Mouse (Mus musculus) gastrocnemius, adult 2 months (tissue): ENCODE results near the gene Fxyd2. TPM values are rescaled to one million over a fixed set of nuclear protein-coding genes. Genes with fewer than 3 reads are reported as not detected.

ENCODE experiments used
- DNase-seq: peaks from one replicate; pipeline ENCODE4 v3.0.0; 2022
- H3K27ac ChIP-seq: fragments of 200-600 bp; 2 replicates; pipeline ENCODE4 v1.8.1; 2022; ENCODE audit warnings: mild to moderate bottlenecking
- H3K4me3 ChIP-seq: fragments of 200-600 bp; 2 replicates; pipeline ENCODE4 v1.8.1; 2022; ENCODE audit warnings: mild to moderate bottlenecking, moderate library complexity
- CTCF ChIP-seq: fragments of 200-600 bp; IDR thresholded peaks from 2 replicates; pipeline ENCODE4 v1.8.1; 2022; ENCODE audit warnings: antibody characterized with exemption, mild to moderate bottlenecking, moderate library complexity
- intact Hi-C: fragments of 180-260 bp; cut with DNase I; formaldehyde crosslinking; loops from one replicate; pipeline ENCODE4 v1.15.1; 2025
- long read RNA-seq, 2 experiments: library from polyadenylated mRNA; stranded (forward); transcript quantifications; one replicate each; pipeline ENCODE4 v2.0.0; 2021
- total RNA-seq, 2 experiments: library from RNA; stranded (reverse); gene quantifications; 2 replicates each; pipeline ENCODE4 v1.2.3; 2021

The Fxyd2 gene
- 1 to 10 TPM in 1 of 2 experiments, under 1 TPM in 1; 0.82 to 1.7 TPM for total RNA-seq
- long read RNA-seq, experiment 1, partial matches to known transcripts = 0 of 1 reads
- long read RNA-seq, experiment 1, other reads (novel, unspliced or antisense) = 0 of 1 reads
- long read RNA-seq, experiment 2, partial matches to known transcripts = 0 of 1 reads
- long read RNA-seq, experiment 2, other reads (novel, unspliced or antisense) = 0 of 1 reads

DNA sequence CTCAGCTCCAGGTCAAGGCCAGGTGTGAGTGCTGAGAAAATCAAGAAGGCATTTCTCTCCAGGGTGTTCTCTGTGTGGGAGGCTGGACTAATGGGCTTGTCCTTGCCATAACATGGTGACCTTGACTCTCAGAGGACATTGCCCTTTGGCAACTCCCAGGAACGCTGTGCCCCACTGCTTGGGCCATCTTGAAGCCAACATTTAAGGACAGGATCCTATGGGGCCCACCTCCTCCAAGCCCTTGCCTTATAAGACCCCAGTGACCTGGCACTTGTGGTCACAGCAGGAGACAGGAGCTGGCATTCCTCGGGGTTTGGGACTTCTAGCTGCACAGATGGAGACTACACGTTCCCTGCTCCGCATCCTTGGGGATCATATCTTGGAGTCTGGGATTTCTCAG lies at the start of gene Fxyd2:
Gene Fxyd2, plus strand, starts transcription at position 236 of the 400 bp plus-strand sequence.
- no peak for TF ChIP-seq CTCF
- H3K4me3 ChIP-seq = no peak within 1 kb of the TSS
- intact Hi-C loops = no loop called here
- no peak for DNase-seq
- H3K27ac ChIP-seq = no peak within 1 kb of the TSS

DNA sequence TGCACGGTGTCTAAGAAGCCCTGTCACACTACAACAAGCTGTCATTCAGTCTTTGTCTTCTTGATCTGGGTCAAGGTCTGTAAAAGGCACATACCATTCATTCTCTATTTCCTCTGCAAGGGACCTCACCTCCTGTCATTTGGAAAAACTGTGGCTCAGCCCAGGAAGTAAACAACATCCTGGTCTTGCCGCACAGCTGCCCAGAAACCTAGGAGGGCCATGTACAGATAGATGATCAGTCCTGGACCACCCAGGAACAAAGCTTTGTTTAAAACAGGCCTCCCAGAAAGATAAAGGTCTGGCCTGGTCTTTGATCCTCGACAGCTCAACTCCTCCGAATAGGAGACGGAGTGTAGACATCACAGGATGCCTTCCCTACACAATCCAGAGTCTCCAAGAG lies 49.6 kb upstream of the Fxyd2 start:
- no peak for TF ChIP-seq CTCF
- Histone ChIP-seq H3K27ac (no peak overlapping the region), H3K4me3 (no peak overlapping the region)
- intact Hi-C loops = no loop called here
- DNase-seq = no peak

DNA sequence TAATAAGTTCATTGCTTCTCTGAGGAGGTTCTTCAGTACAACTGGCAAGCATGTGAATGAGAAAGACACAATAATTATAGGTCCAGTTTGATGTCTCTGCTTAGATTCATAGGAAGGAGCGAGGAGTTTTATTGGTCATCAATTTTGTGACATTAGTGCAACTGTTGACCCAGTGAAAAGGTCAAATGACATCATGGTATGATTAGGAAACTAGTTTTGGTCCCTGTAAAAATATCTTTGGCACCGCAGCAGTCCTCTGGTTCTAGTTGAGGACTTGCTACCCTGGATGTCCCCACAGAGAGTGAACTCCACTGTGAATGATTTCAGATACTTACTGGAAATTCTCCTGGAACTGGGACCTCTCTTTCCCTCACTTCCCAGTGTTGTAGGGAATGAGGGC lies 44.3 kb upstream of the Fxyd2 start:
- no peak for TF ChIP-seq CTCF
- DNase-seq = no peak
- Histone ChIP-seq H3K4me3 (no peak overlapping the region), H3K27ac (no peak overlapping the region)
- intact Hi-C loops = no loop called here

DNA sequence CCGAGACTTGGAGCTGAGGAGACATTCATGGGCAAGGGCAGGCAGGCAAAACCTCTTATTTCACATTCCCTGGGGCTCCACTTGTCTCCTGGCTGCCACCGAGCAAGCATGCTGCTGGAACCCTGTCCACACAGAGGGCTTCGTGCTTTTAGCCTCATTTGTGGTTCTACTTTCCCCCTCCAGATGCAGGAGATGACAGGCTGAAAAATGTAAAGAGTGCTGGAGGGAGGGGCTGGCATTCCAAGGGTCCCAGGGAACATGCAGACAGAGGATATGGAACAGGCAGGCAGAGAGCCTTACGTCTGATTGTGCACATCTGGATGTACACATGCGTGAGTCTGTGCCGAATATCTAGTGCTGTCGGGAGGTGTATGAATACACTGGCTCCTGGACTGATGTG lies 41.1 kb upstream of the Fxyd2 start:
- no peak for DNase-seq
- no peak overlapping the region for H3K4me3 ChIP-seq
- intact Hi-C loops = no loop called here
- no peak overlapping the region for H3K27ac ChIP-seq
- no peak for TF ChIP-seq CTCF

DNA sequence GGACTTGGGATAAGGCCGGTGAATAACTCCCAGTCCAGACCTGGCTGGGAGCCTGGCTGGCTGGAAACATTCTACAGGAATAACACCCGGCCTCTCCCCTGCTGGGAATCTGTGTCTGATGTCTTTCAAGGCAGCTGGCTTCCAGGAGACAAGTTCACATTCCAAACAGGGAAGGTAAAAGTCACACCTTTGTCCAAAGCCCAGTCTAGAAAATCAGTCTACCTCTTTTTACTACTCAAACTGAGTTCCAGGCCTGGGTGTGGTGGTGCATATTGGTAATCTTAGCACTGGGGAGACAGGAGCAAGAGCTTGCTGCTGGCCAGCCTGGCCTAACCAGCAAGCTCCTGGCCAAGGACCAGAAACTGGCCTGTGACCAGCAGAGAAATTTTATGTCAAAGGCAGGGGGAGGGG lies 37.4 kb upstream of the Fxyd2 start:
- no peak overlapping the region for H3K4me3 ChIP-seq
- intact Hi-C loops = no loop called here
- peak; percentile 65 for DNase-seq
- no peak for TF ChIP-seq CTCF
- peak overlapping the region; percentile 58; the same call in 1 of the 2 replicates for H3K27ac ChIP-seq

DNA sequence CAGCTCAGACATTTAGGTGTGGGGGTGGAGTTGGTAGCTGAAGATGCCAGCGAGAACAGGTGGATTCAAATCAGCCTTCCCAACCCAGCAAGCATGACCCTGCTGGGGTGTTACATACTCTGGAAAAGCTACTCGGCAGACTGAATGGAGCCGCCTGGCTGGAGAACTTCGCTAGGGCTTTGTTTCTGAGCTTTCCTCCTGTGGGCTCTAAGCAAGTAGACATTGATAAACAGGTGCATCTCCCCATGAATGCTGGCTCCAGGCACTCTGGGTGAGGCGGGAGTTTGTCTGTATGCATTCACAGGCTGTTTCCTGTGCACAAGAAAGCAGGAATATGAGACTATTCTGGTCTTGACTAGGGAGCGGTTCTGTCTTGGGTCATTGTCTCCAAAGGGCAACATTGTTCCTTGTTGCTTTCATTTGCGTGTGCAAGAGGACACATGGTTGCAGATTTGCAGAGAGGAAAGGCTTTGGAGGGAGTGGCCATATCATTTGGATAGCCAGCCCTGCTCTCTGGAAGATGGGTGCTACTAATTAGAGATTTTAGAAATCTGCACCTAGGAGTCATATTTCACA lies 35.7 kb upstream of the Fxyd2 start:
- no peak overlapping the region for H3K4me3 ChIP-seq
- TF ChIP-seq CTCF = no peak
- H3K27ac ChIP-seq = no peak overlapping the region
- intact Hi-C loops = no loop called here
- DNase-seq = no peak

DNA sequence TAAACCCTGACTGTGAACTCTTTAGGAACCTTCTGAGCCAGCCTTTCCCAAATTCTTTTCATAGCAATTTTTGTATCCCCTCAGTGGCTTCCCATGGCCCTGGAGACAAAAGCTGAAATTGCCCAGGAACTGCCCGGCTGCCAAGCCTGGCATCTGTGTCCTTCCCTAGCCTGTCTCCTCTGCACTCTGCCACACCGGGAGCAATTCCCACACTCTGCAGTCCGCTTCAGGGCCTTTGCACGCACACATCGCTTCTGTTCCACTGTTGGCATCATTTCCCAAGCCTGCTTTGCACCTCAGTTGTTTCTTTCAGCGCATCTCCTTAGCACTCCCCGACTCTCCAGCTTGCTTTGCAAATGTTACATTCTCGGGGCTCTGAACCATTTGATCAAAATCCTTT lies 31.8 kb upstream of the Fxyd2 start:
- intact Hi-C loops = no loop called here
- H3K4me3 ChIP-seq = no peak overlapping the region; the same call in 1 of the 2 replicates
- peak overlapping the region; percentile 85 for H3K27ac ChIP-seq
- DNase-seq = no peak
- no peak for TF ChIP-seq CTCF

DNA sequence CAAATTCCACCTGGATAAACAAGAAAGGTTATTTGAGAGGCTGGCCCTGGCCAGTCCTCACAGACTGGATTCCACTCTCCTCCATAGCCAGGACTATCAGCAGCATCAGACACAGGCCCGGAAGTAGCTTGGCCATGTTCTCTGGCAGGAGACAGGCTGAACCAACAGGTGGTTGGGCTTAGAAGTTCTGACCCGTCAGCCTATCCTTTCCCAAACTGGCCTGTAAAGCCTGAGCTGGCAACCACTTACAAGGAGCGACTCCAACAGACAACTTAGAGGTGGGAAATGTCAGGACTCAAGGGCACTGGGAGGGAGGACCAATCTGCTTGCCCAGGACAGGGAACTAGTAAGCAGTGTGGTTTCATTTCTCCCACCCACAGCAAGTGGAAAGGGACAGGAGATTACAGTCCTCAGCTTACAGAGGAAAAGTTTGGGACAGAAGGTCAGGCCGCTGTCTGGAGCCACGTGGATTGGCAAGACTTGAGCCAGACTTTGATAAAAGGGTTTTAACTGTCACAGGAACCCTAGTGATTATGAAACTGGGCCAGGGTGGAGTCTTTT lies 31.0 kb upstream of the Fxyd2 start:
- Histone ChIP-seq H3K27ac (peak overlapping the region; percentile 85), H3K4me3 (0 out of 2 replicates have a peak overlapping the region, but pooled peaks have one; percentile 11)
- intact Hi-C loops = no loop called here
- TF ChIP-seq CTCF = no peak
- DNase-seq = peak; percentile 67

DNA sequence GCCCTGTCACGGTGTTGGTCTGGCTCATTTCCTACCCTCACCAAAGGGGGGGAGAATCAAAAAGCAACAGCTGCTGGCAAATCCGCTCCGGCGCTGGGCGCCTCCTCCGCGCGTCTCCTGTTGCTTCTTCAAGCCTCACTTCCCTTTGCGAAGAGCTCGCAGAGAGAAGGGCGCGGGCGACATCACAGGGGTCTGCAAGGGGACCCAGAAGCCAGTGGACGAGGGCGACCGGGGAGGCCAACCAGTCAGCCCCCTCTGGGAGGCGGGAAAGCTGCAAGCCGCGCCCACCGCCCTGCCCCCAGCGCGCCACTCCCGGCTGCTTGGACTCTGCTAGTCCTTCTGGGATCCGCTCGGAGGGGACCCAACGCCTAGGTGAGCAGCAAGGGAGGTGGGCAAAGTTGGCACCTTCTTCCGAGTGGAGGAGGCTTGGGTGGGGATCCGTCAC lies 29.3 kb upstream of the Fxyd2 start, which contains the start of gene Fxyd6:
Gene Fxyd6, plus strand, starts transcription at position 69 of the 445 bp plus-strand sequence.
- TF ChIP-seq CTCF = no peak
- Histone ChIP-seq H3K27ac (peak within 1 kb of the TSS; percentile 85), H3K4me3 (peak within 1 kb of the TSS; percentile 81)
- intact Hi-C loops = no loop called here
- peak; percentile 75 for DNase-seq

DNA sequence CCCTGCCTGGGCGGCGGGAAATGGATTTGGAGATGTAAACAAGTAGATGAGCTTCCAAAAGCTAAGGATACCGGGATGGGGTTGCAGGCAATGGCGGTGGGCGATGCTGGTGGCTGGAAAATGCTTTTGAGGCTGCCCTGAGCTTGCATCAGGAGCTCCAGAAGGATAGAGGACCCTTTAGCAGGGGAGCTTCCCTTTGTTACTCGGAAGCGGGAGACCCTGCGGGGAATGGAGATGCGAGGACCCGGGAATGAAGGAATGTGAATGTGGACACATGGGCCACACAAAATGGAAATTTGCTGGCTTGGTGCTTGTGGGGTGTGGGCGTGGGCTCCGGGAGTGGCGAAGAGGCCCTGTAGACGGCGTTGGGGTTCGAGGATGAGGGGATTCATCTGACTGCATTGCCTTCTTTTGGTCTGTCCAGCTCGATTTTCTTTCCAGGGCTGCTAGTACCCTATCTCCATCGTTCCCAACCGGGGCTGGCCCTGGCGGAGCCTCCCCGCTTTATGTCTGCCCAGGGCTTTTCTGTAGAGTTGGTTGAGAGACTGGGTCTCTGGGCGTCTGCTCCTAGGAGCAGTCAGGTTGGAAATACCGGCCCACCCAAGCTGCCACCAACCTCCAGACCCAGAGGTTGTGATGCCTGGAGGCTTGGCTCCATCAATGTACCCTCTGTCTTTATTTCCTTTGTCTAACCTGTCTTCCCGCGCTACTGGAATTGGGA lies 28.7 kb upstream of the Fxyd2 start:
- DNase-seq = no peak
- intact Hi-C loops = no loop called here
- TF ChIP-seq CTCF = no peak
- peak overlapping the region; percentile 81 for H3K4me3 ChIP-seq
- peak overlapping the region; percentile 85 for H3K27ac ChIP-seq

DNA sequence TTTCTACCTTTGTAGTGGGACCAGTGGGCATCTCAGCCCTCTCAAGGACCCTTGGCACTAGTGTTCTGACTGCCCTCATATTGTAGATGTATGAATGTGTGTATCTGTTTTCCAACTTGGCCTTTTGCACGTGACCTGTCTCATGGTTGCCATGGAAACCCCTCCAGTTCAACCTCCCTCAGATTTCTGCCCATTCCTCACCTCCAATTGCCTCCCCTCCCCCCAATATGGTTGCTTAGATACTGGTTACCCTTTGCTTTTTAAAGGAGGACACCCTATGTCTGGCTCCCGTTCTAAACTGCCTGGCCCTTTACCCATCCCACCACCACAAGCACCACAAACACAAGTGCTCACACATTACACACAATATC lies 28.1 kb upstream of the Fxyd2 start:
- TF ChIP-seq CTCF = no peak
- intact Hi-C loops = no loop called here
- peak overlapping the region; percentile 81 for H3K4me3 ChIP-seq
- DNase-seq = no peak
- H3K27ac ChIP-seq = peak overlapping the region; percentile 85; the same call in 1 of the 2 replicates

DNA sequence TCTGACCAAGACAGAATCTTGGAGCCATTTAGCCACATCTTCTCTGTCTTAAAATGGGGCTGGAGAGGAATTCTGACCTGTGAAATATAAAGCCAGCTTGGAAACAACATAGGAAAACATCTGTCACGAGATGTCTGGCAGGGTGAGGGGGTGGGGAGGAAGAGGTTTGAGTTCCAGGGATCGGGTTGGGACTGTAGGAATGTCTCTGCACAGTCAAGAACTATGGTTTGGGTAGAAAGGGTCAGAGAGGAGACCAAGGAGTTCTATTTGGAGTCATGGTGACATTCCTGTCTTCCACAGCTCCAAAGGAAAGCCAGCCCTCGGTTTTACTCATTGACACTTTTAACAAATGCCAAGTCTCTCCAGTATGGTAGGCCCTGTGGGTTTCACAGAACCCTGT lies 25.6 kb upstream of the Fxyd2 start:
- no peak for TF ChIP-seq CTCF

DNA sequence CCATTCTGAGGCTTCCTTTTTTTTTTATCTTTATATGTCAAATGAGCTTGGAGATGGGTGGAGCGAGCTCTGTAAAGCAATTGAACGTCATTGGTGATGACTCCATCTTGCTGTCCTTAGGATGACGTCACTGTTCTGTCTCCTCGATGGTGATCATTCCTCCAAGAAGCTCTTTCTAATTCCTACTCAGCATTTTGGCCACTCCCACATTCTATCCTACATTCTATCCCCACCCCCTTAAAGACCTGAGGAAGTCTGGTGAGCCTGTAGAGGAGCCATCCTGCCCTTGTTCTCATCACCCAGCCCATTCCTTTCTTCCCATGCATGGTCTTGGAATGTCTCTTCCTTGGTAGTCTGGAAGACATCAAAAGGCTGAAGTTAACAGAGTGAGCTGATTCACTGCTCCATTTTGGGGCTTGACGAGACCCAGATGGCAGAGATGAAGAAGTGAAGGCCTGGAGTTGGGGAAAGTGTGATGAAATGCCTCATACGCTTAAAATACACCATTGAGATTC lies 24.4 kb upstream of the Fxyd2 start:
- no peak overlapping the region for H3K27ac ChIP-seq
- no peak overlapping the region for H3K4me3 ChIP-seq
- intact Hi-C loops = no loop called here
- no peak for TF ChIP-seq CTCF
- no peak for DNase-seq

More for the DNA sequence above, 25.6 kb upstream of the Fxyd2 start:
- peak overlapping the region; percentile 57 for H3K27ac ChIP-seq
- no peak for DNase-seq
- intact Hi-C loops = no loop called here
- no peak overlapping the region for H3K4me3 ChIP-seq
